Mouse (Mus musculus) forebrain, embryonic 11.5 days (tissue): Measurements from ENCODE around the gene Pmis2. TPM values are rescaled to one million over a fixed set of nuclear protein-coding genes. Genes with fewer than 3 reads are reported as not detected.

ENCODE experiments used
- ATAC-seq: fragments of 200-750 bp; cut with Nextera tagmentation; replicated peaks from 2 replicates; pipeline ENCODE4 v1.8.0; 2017; ENCODE audit warnings: moderate TSS enrichment; ENCODE audit not compliant: low FRiP score
- DNase-seq: peaks from one replicate; pipeline ENCODE4 v3.0.0-alpha.2; 2017; ENCODE audit warnings: low spot score
- H3K27ac ChIP-seq: fragments of 300-500 bp; sonication (generic); 2 replicates; pipeline ENCODE4 v1.5.1; 2014; ENCODE audit warnings: low read depth, low read length
- H3K27me3 ChIP-seq: fragments of 300-500 bp; sonication (generic); 2 replicates; pipeline ENCODE4 v1.6.1; 2014; ENCODE audit warnings: mild to moderate bottlenecking, low read length, mixed read lengths; ENCODE audit not compliant: control insufficient read depth, insufficient read depth
- H3K36me3 ChIP-seq: fragments of 300-500 bp; sonication (generic); 2 replicates; pipeline ENCODE4 v1.6.1; 2014; ENCODE audit warnings: mild to moderate bottlenecking, low read length, moderate library complexity, mixed read lengths; ENCODE audit not compliant: control insufficient read depth, insufficient read depth
- H3K4me1 ChIP-seq: fragments of 300-500 bp; sonication (generic); replicated peaks from 2 replicates; pipeline ENCODE4 v1.6.1; 2014; ENCODE audit warnings: low read length, mixed read lengths; ENCODE audit not compliant: control insufficient read depth, insufficient read depth
- H3K4me2 ChIP-seq: fragments of 300-500 bp; sonication (generic); 2 replicates; pipeline ENCODE4 v1.6.1; 2014; ENCODE audit warnings: low read depth, mild to moderate bottlenecking, low read length, moderate library complexity, mixed read lengths; ENCODE audit not compliant: severe bottlenecking
- H3K4me3 ChIP-seq: fragments of 300-500 bp; sonication (generic); 2 replicates; pipeline ENCODE4 v1.5.1; 2014; ENCODE audit warnings: low read depth, low read length
- H3K9ac ChIP-seq: fragments of 300-500 bp; sonication (generic); 2 replicates; pipeline ENCODE4 v1.6.1; 2014; ENCODE audit warnings: low read length
- H3K9me3 ChIP-seq: fragments of 300-500 bp; sonication (generic); 2 replicates; pipeline ENCODE4 v1.6.1; 2016; ENCODE audit warnings: low read length, mixed read lengths; ENCODE audit not compliant: control insufficient read depth
- WGBS: fragments of 180-500 bp; shearing (Covaris S2); extraction: QIAGEN DNeasy Blood & Tissue Kit; methylation state at CpG from one replicate; pipeline ENCODE4 v1.1.7; 2014; 5-methylcytosine and 5-hydroxymethylcytosine counted together
- polyA plus RNA-seq: library from polyadenylated mRNA; unstranded; fragments of >200 nt; fragmentation: Nextera tagmentation; extraction: Ambion mirVana; gene quantifications from 2 replicates; pipeline ENCODE4 v1.2.1, GENCODE M21; 2014

Pmis2 gene
- not detected in 2 replicates for polyA plus RNA-seq

GRCm38 (mm10) chr7:30671480-30671879 lies at the start of gene Pmis2:
Gene Pmis2, minus strand, starts transcription at chr7:30671605.
- H3K4me2 ChIP-seq = no peak within 1 kb of the TSS
- no peak within 1 kb of the TSS for H3K9ac ChIP-seq
- H3K9me3 ChIP-seq = no peaks in the 10 kb centered on the region
- no peaks in the 10 kb centered on the region for H3K36me3 ChIP-seq
- no peaks in the 10 kb centered on the region for H3K4me1 ChIP-seq
- DNase-seq = no peak
- no peaks in the 10 kb centered on the region for H3K27me3 ChIP-seq
- no peak within 1 kb of the TSS for H3K27ac ChIP-seq
- no peak for ATAC-seq
- H3K4me3 ChIP-seq = no peak within 1 kb of the TSS
- 72% methylated on average over 9 of the region's 9 CpGs for WGBS

- H3K4me3 ChIP-seq = no peak overlapping the region
- no peaks in the 10 kb centered on the region for H3K9me3 ChIP-seq
- H3K27ac ChIP-seq = no peak overlapping the region
- peaks cover 4% of the 10 kb centered on the region for H3K27me3 ChIP-seq
- DNase-seq (no peak), ATAC-seq (no peak)
- H3K9ac ChIP-seq = no peak overlapping the region
- 94% methylated on average over 5 of the region's 5 CpGs for WGBS
- no peaks in the 10 kb centered on the region for H3K36me3 ChIP-seq
- H3K4me1 ChIP-seq = peaks cover 3% of the 10 kb centered on the region; the same call in 1 of the 2 replicates
- no peak overlapping the region for H3K4me2 ChIP-seq
Measured at GRCm38 (mm10) chr7:30719669-30720068, 48.3 kb upstream of the Pmis2 start.

GRCm38 (mm10) chr7:30717716-30718046 lies 46.3 kb upstream of the Pmis2 start:
- WGBS = 5% methylated on average over 14 of the region's 14 CpGs
- Histone ChIP-seq H3K27me3 (peaks cover 4% of the 10 kb centered on the region), H3K27ac (no peak overlapping the region), H3K4me1 (peaks cover 3% of the 10 kb centered on the region; the same call in 1 of the 2 replicates), H3K9ac (peak overlapping the region; percentile 1; the same call in 1 of the 2 replicates), H3K9me3 (no peaks in the 10 kb centered on the region), H3K4me2 (peak overlapping the region; percentile 63), H3K4me3 (peak overlapping the region; percentile 29), H3K36me3 (no peaks in the 10 kb centered on the region)
- no peak; the same call in 1 of the 2 replicates for ATAC-seq
- DNase-seq = no peak

- no peaks in the 10 kb centered on the region for H3K9me3 ChIP-seq
- H3K27ac ChIP-seq = no peak overlapping the region
- peaks cover 3% of the 10 kb centered on the region; the same call in 1 of the 2 replicates for H3K4me1 ChIP-seq
- WGBS = 1% methylated on average over 43 of the region's 43 CpGs
- peaks cover 4% of the 10 kb centered on the region for H3K27me3 ChIP-seq
- ATAC-seq (peak; percentile 97), DNase-seq (peak; percentile 92)
- peak overlapping the region; percentile 63 for H3K4me2 ChIP-seq
- peak overlapping the region; percentile 29 for H3K4me3 ChIP-seq
- no peaks in the 10 kb centered on the region for H3K36me3 ChIP-seq
- peak overlapping the region; percentile 12 for H3K9ac ChIP-seq
Measured at GRCm38 (mm10) chr7:30717006-30717715, 45.8 kb upstream of the Pmis2 start.

GRCm38 (mm10) chr7:30711942-30712341 lies 40.5 kb upstream of the Pmis2 start, which contains the start of gene Atp4a:
Gene Atp4a, plus strand, starts transcription at chr7:30712209.
- Histone ChIP-seq H3K9me3 (no peaks in the 10 kb centered on the region), H3K4me2 (no peak within 1 kb of the TSS), H3K27ac (no peak within 1 kb of the TSS), H3K4me3 (no peak within 1 kb of the TSS), H3K27me3 (peaks cover 2% of the 10 kb centered on the region), H3K9ac (no peak within 1 kb of the TSS), H3K36me3 (no peaks in the 10 kb centered on the region), H3K4me1 (peaks cover 2% of the 10 kb centered on the region; the same call in 1 of the 2 replicates)
- no peak for ATAC-seq
- 82% methylated on average over 3 of the region's 3 CpGs for whole genome bisulfite sequencing
- DNase-seq = no peak

GRCm38 (mm10) chr7:30707441-30707840 lies 36.0 kb upstream of the Pmis2 start:
- no peaks in the 10 kb centered on the region for H3K9me3 ChIP-seq
- no peak for ATAC-seq
- H3K4me3 ChIP-seq = no peak overlapping the region
- H3K27ac ChIP-seq = no peak overlapping the region
- H3K4me1 ChIP-seq = no peaks in the 10 kb centered on the region
- 100% methylated on average over 1 of the region's 1 CpGs for WGBS
- H3K27me3 ChIP-seq = no peaks in the 10 kb centered on the region
- no peak for DNase-seq
- H3K9ac ChIP-seq = no peak overlapping the region
- no peaks in the 10 kb centered on the region for H3K36me3 ChIP-seq
- no peak overlapping the region for H3K4me2 ChIP-seq

- H3K4me3 ChIP-seq = no peak overlapping the region
- no peak overlapping the region for H3K4me2 ChIP-seq
- 80% methylated on average over 8 of the region's 8 CpGs for WGBS
- no peak overlapping the region for H3K9ac ChIP-seq
- ATAC-seq (no peak), DNase-seq (no peak)
- no peaks in the 10 kb centered on the region for H3K9me3 ChIP-seq
- H3K27me3 ChIP-seq = no peaks in the 10 kb centered on the region
- H3K27ac ChIP-seq = no peak overlapping the region
- no peaks in the 10 kb centered on the region for H3K4me1 ChIP-seq
- H3K36me3 ChIP-seq = no peaks in the 10 kb centered on the region
Measured at GRCm38 (mm10) chr7:30706214-30706882, 34.9 kb upstream of the Pmis2 start.

GRCm38 (mm10) chr7:30698589-30698988 lies 27.2 kb upstream of the Pmis2 start, which contains the start of gene 2200002J24Rik:
Gene 2200002J24Rik, plus strand, starts transcription at chr7:30698926.
- Histone ChIP-seq H3K27me3 (no peaks in the 10 kb centered on the region), H3K9ac (no peak within 1 kb of the TSS), H3K9me3 (no peaks in the 10 kb centered on the region), H3K4me3 (no peak within 1 kb of the TSS), H3K27ac (no peak within 1 kb of the TSS), H3K36me3 (no peaks in the 10 kb centered on the region), H3K4me1 (no peaks in the 10 kb centered on the region), H3K4me2 (no peak within 1 kb of the TSS)
- 37% methylated on average over 9 of the region's 9 CpGs for WGBS
- DNase-seq (no peak), ATAC-seq (no peak)
